Mouse (Mus musculus) urinary bladder, adult 18-20 months (tissue): ENCODE results near the gene Kmt2e.
A peak's percentile ranks its signal among the peaks of the same experiment; 100 is the strongest.

ENCODE experiments used
- DNase-seq, 2 experiments: peaks; one replicate each; pipeline ENCODE4 v3.0.0; 2022; ENCODE audit warnings: low spot score in 2 of 2, mixed read lengths in 2 of 2

Kmt2e gene

DNA sequence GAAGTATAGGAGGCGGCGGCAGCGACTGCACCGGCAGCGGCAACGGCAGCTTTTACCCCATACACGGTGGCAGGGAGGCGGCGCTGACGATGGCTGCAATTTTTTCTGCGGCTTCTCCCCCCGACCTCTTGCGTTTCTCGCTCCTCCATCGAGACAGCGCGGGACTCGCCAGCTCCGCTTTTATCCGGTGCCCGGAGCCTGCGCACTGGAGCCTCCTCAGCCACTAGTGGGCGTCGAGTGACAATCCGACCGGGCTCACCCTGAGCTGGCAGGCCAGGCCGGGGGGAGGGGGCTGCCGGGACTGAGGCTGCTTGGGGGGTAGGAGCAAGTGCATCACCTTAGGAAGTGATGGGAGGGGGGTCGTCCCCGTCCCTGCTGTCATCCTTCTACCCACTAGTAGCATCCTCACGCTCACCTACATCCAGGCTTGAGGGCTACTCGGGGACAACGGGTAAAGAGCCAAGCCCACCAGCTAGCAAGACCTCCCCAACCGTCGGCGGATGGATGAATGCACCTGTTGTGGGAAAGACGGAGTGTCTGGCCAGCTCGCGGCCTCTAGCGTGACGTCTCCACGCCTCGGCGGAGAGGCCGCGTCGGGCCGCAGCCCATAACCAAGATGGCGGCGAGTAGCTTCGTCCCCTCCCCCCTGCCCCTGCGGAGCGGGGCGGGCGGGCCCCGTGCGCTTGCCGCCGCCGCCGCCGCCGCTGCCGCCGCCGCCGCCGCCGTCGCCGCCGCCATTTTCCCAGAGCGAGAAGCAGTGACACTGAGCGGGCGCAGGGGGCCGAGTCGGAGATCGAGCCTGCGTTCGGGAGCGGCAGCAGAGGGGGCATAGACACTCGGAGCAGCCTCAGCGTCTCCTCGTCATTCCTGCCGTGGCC lies at the start of gene Kmt2e:
Gene Kmt2e (plus strand): TSS at position 722 of the 878 bp plus-strand sequence.
- DNase-seq: peak; percentile 87 to 88

DNA sequence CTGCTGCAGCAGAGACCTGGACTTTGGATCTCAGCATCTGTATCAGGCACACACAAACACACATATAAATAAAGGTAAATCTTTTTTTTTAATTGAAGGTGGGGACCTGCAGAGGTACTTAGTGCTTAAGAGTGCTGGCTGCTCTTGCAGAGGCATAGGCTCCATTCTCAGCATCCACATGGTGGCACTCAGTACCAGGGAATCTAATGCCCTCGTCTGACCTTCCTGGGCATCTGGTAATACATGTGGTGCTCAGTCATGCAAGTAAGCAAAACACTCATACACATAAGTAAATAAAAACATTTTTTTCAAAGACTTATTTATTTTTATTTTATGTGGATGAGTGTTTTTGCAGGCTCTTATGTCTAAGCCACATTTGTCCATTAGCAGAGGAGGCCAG lies 49.1 kb upstream of the Kmt2e start:
- no peak for DNase-seq

DNA sequence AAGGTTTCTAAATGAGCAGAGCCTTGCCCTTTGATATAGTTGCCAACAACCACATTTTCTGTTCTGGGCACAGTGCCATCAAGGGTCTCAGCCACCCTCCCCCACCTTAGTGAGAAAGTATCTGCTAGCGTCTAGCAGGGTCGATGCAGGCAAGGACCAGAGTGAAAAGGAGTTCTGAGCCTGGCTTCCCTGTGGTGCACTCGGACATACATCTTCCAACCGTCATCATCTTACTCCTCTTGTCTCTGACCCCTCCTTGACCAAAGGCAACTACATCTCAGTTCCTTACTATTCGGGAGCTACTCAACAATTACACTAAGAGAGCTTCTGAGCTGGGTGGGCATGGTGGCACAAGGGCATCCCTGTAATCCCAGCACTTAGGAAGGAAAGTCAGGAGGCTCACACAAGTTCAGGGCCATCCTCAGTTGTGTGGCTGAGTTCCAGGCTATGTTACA lies 48.5 kb upstream of the Kmt2e start:
- no peak for DNase-seq

DNA sequence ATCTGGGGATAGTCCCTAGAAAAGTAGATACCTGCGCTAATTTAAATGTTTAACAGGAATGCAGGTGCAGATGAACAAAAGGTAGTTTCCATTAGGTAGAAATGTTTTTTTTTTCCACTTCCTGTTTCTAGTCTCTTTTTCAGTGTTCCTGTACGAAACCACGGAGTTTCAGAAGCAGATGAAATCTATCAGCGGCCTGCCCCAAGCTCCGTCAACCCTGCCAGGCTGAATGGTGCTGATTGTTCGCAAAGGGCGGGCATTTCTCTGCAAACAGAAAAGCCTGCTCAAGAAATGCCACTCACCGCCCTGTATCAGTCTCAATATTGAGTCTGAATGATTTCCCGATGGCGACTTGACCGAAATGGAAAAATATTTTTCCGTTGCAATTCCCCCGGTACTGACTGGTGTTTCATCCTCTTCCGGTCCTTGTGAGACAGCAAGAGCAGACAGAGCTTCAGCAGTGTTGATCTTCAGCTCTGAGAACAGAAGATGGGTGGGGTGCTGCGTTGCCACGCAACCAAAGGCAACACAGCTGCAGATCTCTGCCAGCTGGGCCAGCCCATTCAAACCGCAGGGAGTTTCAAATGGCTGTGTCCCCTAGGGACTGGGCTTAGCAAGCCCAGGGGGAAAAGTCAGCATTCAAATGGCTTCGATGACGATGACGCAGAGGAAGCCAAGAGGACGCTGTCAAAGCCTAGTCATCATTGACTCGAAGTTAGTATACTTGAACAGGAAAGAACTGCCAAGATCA lies 47.5 kb upstream of the Kmt2e start:
- DNase-seq: peak; percentile 55 to 86

DNA sequence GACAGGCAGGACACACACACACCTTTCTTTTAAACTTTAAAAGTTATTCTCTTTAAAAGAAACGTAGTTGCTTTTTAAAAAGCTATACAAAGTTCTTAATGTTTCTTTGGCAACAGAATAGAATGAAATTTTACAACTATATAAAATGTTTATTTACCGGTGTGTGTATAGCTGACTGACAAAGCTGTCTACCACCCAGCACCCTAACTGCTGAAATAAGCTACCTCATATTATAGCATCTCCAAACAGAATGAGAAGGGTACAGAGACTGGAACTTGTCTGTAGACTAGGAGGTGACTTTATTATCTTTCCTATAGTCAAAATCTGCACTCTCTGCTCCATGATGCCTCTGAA lies 47.0 kb upstream of the Kmt2e start:
- no peak for DNase-seq

DNA sequence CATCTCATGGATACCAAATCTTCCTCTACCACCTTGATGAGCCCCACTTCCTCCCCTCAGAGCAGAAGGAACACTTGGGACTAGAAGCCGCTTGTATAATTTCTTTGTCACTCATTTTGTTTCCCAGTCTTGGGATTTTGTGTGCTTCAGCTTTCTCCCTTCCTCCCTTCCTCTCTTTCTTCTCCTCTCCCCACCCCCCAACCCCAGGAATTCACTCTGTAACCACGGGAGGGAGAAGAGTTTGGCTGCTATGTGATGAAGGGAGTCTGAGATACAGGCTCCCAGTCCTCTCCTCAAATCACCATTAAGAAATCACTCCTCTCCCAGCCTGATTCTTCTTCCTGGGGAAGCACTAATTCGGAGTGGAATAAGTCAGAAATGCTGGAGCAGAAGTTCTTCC lies 46.1 kb upstream of the Kmt2e start:
- DNase-seq: no peak

DNA sequence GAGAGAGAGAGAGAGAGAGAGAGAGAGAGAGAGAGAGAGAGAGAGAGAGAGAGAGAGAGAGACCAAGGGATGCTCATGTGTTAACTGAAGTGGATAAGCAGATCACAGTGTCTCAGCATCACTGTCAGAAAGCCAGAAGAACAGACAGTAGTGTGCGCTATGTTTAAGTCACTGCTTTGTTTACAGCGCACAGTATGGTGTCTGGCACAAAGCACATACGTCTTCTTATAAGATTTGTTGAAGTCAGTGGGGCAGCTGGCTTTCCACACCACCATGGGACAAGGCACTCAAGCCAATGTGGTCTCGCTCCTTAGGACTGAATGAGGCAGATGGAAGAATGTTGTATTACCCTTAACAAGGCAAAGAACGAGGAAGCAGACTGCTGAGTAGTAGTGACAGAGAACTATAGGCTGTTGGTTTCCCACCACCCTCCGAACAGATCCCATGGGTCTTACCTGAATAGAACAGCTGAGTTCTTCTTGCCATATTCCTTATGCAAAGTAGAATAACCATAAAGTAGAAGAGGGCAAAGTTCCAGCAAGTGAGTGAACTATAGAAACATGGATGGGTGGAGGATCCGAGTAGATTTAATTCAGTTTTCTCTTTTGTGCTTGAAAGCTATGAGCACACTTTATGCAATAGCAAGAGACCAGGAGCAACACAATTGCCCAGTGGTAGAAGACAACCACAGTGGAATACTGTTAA lies 44.5 kb upstream of the Kmt2e start:
- DNase-seq: no peak

DNA sequence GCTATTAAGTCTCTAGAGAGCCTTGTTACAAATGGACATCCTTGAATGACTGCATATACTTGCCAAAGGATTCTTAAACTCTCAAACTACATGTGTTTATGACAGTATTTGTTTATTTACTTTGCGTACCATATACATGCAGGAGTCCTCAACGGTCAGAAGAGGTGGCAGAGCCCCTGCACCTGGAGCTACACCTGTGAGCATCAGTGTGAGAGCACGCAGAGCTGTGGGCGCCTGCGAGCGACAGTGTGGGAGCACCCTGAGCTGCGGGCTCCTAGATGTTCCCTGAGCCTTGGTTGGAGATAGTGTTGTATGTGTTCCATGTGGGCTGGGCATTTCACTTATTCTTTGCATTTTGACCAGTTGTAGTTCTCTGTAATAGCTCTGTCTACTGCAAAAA lies 42.5 kb upstream of the Kmt2e start:
- no peak for DNase-seq

DNA sequence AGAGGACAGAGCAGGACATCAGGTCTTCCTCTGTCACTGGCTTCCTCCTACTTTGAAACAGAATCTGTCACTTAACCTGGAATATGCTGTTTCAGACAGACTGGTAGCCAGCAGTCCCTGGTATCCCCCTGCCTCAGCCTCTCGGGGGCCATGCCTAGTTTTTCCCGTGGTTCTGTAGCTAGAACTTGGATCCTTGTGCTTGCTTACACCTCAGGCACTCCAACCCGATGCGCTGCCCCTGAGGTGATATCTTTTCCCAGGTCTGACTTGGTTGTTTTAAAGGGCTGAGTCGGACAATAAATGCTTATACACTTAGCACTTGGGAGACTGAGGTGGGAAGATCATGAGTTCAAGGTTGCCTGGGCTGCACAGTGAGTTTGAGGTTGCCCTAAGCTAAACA lies 40.4 kb upstream of the Kmt2e start:
- DNase-seq: no peak

DNA sequence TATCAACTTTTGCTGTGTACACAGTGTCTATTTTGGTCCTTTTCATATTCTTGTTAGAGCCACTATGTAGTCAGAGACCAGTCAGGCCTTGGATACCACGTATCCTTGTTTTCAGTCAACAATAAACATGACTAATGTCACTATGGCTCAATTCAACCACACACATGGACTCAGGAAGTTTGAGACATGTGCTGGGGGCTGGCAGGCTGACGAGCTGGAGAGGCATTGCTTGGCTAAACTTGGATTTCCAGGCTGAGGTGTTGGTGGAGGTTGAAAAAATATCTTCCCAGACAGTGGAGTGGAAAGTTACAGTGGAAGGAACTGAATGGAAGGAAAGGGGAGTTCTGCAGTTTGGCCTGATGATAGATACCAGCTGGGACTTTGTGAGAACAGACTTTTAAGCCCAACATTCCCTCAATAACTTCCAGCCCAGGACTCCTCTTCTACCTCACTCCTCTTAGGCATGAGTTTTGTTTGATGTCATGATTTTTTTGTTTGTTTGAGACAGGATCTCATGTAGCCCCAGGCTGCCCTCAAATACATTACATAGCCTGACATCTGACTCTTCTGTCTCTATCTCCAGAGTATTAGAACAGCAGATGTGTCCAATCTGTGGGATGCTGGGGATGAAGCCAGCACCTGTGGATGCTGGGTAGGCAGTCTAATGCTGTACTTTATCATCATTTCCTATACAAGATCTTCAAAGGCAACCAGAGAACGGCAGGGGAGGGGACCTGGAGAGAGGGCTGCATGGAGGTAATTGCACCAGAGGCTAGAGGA lies 39.7 kb upstream of the Kmt2e start:
- DNase-seq: no peak

DNA sequence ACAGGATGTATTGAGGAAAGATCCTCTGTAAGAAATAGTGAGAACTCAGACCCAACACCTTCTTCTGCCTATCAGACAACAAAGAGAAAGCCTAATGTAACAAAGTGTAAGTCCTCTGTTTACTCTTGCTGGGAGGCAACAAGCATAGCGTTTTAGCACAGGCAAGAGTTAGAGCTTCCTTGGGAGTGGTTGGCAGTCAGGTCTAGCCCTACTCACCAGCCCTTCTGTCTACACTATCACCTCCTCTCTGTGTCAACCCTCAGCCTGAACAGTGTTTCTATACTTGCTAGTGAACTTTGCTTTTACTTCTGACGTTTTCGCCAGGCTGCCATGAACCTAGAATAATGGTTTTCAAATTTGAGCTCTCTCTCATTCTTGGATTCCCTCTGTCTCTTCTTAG lies 38.5 kb upstream of the Kmt2e start:
- no peak for DNase-seq

DNA sequence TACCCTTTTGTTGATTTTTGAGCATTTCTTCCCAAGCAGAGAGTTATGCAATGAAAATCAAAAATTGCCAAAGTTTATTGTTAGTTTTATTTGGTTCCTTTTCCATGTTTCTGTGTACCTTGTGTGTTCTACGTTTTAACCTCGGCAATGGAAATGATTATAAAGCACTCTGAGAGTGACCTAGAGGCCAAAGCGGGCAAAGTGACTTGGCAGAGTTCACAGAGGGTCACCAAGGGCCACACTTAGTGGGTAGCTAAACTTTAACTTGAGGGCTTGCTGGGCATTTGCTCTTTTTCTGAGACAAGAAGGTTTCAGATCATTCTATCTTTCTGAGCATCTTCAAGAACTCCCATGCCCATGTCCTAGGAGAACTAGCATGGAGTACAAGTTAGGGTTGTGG lies 37.5 kb upstream of the Kmt2e start:
- no peak for DNase-seq

DNA sequence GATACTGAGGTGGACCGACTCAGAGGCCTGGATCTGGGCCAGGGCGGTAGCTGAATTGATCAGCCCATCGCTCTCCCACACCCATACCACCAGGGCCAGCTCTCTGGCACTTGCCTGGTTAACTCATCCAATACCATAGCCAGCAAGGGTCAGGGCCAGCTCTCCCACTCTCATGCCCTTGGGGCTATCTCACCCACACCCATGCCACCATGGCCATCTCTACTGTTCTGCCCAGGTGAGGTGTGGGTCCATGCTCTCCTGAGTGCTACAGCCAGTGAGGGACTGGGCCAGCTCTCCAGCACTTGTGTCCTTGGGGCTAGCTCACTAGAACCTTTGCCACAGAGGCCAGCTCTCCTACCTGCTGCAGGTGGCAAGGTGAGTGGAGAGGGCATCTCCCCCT lies 34.1 kb upstream of the Kmt2e start:
- DNase-seq: no peak

DNA sequence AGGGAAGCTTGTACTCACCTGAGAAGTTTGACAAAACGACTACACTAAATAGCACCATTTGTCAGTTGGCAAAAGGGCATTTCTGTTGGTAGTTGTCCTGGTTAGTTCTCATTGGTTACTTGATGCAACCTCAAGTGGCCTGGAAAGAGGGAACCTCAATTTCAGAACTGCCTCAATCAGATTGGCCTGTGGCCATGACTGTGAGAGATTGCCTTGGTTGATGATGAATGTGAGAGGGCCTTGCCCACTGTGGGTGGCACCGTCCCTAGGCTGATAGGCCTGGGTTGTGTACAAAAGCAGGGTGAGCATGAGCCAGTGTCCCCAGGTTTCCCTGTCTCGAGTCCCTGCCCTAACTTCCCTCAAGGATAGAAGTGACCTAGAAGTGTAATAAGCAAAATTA lies 33.4 kb upstream of the Kmt2e start:
- DNase-seq: no peak

DNA sequence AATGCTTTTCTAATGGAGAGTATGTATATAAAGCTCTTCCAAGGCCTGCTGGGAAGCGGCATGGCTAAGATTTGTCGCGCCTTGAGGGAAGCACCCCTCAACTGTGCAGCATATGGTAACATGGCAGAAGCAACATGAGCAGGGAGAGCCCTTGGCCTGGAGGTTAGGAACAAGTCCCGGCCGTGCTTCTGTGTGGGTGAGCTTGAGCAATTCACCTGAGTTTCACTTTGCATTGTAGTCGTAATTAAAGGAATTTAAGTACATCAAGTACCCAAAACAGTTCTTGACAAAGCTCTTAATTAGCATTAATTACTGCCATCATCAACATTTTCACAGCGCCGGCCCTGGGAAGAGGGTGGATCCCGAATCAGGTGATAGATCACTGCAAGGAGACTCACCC lies 32.9 kb upstream of the Kmt2e start:
- no peak for DNase-seq

DNA sequence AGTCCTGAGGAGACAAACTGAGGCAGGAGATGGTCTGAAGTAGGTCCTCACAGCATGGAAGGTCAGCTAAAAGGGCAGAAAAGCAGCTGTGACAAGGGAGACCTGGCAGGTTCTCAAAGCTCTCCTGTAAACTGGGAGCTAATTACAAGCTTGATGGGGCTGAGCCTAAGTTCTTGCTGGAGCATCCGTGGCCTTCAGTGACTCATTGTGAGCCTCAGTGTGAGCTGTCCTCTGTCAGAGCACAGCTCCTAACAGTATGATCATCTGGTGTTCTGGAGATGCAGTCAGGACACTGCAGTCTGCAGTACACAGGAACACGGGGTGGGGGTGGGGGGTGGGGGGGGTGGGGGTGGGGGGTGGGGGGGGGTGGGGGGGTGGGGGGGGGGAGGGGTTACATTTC lies 32.2 kb upstream of the Kmt2e start:
- DNase-seq: no peak

DNA sequence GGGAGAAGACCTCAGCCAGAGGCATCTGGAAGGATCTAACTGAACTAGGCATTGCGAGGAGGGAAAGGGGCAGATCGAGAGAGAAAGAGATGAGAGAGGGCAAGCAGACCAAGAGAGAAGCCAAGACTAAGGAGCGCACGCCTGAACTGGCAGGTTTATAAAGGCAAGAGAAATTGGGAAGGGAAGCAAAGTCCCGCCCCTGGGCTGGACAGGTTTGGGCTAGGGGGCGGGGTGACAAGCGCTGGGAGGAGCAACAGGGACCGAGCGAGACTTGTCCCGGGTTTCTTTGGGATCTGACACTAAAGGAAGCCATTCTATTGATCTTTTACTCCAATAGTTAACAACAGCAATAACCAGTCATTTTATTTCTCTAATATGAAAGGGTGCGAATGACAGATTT lies 31.1 kb upstream of the Kmt2e start:
- no peak for DNase-seq

DNA sequence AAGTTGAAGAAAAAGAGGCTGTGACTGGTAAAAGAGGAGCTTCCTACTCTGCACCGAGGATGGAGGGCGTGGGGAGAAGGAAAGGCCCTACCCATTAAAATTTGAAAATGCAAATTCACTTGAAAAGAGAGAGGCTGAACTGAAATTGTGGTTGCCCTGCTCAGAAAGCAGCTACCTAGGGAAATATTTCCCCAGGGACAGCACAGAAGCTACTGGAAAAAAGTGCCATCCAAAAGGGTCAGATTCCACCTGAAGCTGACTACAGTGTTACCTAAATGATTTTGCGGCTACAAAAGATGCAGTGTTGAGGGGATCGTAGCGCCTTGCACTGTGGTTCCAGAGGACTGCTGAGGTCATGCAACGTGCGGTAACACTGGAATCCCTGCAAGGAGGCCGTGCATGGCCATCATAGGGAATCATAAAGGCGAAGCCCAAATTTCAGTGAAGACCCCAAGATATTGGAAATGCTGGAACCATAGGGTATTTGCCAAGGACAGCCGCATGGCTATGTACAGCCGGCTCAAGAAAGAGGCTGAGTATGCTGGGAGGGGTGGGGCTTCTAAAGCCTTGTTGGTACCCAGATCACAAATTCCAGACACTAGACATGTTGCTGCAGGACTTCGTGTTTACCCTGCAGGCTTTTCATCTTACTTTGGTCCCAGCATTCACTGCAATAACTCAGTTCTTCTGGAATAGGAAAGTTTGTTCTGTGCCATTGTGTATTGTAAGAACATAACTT lies 28.4 kb upstream of the Kmt2e start:
- no peak for DNase-seq

DNA sequence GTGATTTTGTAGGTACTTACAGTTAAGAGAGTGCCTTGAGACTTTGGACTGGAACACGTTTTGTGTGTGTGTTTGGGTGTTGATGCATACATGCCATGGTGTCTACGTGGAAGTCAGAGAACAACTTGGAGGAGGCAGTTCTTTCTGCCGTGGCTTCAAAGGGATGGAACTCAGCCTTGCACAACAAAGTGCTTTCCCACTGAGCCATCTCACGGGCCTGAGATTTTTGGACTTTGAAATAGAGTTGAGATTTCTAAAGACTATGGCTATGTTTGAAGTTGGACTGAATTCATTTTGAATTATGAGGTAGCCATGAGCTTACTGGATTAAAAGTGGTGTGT lies 27.9 kb upstream of the Kmt2e start:
- DNase-seq: no peak

DNA sequence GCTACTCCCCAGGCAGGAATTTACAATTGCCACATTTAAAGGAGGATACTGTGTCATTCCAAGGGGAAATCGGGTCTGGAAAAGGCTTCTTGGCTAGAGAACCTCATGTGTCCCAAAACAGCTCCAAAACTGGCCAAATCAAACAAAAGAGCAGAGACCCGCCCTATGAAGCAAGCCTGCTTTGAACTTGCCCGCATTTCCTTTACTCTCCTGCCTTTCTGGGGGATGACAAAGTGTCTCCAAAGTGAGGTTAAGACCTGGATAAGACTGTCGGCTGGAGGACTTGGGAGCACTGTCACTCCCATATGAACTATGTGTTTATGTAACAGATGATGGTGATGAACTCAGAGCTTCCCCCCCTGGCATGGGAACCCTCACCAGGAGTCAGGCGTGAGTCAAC lies 26.1 kb upstream of the Kmt2e start:
- DNase-seq: no peak

DNA sequence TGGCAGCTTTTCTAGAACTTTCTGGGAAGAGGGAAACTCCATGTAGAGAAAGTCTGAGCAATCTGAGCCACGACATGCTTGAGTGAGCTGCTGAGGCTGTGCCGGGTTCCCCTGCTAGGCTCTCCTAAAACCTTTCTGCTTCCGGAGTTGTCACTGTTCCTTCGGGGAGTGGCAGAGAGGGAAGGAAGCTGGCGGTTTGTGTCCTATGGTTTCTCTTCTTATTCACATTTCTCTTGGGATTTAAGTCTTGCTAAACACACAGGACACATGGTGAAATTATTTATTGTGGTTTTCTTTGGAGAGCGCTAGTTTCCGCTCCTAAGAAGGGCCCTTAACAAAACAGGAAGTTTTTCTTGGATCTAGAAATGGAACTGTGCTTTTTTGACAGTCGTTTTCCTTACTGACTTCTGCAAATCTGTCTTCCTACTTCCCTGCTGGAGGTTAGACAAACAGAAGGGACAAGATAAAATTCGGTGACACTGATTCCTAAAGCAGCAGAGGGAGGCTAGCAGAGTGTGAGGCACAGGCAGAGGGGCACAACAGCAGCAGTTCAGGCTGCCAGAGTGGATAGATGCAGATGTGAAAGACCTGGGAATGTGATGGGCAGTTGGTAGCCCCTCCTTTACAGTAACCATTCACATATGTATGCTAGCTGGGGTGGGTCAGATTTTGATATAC lies 24.1 kb upstream of the Kmt2e start:
- DNase-seq: no peak
